Mouse (Mus musculus): ENCODE measurements at regions not wholly inside any gene's neighbourhood (a gene's known extent, or its start where the extent isn't known, plus 50 kb on each side); places are given as distances from the start of the nearest gene placed in this dataset.

- H3K4me1 ChIP-seq (ENCODE audit: control insufficient read depth, insufficient read depth, low read length) = no peaks in the 10 kb centered on the region
- no peaks in the 10 kb centered on the region for H3K27me3 ChIP-seq (ENCODE audit: control insufficient read depth, insufficient read depth, low read length)
- no peak for TF ChIP-seq CTCF (IDR thresholded peaks at IDR 0.05; ENCODE audit: borderline replicate concordance, insufficient read depth, low read depth, low read length)
- TF ChIP-seq POLR2A (IDR thresholded peaks at IDR 0.05; ENCODE audit: borderline replicate concordance, insufficient read depth, low read length) = no peak
- H3K4me3 ChIP-seq (replicated peaks; ENCODE audit: insufficient read depth, low read depth, low read length) = no peak overlapping the region
- WGBS = 63% methylated on average over 2 of the region's 2 CpGs
- H3K27ac ChIP-seq (ENCODE audit: insufficient read depth, low read length) = no peak overlapping the region
- DNase-seq = no peak
Measured at GRCm38 (mm10) chr15:62740746-62741145, 1104.2 kb downstream of the Gsdmc2 start.

DNA sequence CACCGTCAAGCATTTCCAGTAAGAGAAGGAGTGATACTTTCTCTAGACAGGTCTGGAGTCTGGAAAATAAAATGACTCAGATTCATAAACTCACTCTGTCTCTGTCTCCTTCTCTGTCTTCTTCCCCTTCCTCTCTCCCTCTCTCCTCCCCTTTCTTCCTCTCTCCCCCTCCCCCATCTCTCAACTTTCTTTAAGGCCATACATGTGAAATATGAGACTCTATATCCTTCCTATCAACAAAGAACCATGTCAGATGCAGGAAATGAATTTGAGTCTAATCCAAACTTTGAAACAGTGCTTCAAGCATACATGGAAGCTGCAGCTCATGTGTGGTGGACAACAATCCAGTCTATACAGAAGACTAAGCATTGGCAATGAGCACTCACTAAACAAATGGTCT, 1109.6 kb downstream of the Gsdmc2 start:
- DNase-seq = no peak
- Histone ChIP-seq H3K27me3 (ENCODE audit: control insufficient read depth, insufficient read depth, low read length) (no peaks in the 10 kb centered on the region), H3K4me1 (ENCODE audit: control insufficient read depth, insufficient read depth, low read length) (no peaks in the 10 kb centered on the region), H3K4me3 (replicated peaks; ENCODE audit: insufficient read depth, low read depth, low read length) (no peak overlapping the region), H3K27ac (ENCODE audit: insufficient read depth, low read length) (no peak overlapping the region)
- WGBS = 92% methylated on average over 1 of the region's 1 CpGs
- TF ChIP-seq CTCF (IDR thresholded peaks at IDR 0.05; ENCODE audit: borderline replicate concordance, insufficient read depth, low read depth, low read length) = no peak
- no peak for TF ChIP-seq POLR2A (IDR thresholded peaks at IDR 0.05; ENCODE audit: borderline replicate concordance, insufficient read depth, low read length)

DNA sequence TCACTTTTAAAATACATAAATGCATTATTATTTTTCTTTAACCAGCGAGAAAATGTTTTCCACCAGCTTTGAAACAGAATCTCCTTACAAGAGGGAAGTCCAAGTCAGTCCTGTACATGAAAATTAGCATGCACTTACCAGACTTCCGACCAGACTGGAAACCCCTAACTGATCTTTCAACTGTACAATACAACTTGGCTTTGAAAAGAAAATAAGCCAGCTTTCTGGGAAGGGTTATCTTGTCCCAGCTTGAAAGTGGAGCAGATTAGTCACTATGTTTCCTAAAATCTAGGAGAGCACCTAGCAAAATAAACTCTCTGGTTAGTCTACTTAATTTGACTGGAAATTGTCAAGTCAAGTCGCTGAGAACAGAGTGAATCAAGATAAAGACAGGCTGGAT, 1110.1 kb downstream of the Gsdmc2 start:
- no peak for TF ChIP-seq CTCF (IDR thresholded peaks at IDR 0.05; ENCODE audit: borderline replicate concordance, insufficient read depth, low read depth, low read length)
- TF ChIP-seq POLR2A (IDR thresholded peaks at IDR 0.05; ENCODE audit: borderline replicate concordance, insufficient read depth, low read length) = no peak
- no peak overlapping the region for H3K4me3 ChIP-seq (replicated peaks; ENCODE audit: insufficient read depth, low read depth, low read length)
- no peaks in the 10 kb centered on the region for H3K4me1 ChIP-seq (ENCODE audit: control insufficient read depth, insufficient read depth, low read length)
- H3K27me3 ChIP-seq (ENCODE audit: control insufficient read depth, insufficient read depth, low read length) = no peaks in the 10 kb centered on the region
- no peak for DNase-seq
- 79% methylated on average over 3 of the region's 3 CpGs for WGBS
- H3K27ac ChIP-seq (ENCODE audit: insufficient read depth, low read length) = no peak overlapping the region

GRCm38 (mm10) chr15:62730524-62730923, 1114.5 kb downstream of the Gsdmc2 start:
- DNase-seq = no peak
- TF ChIP-seq POLR2A (IDR thresholded peaks at IDR 0.05; ENCODE audit: borderline replicate concordance, insufficient read depth, low read length) = no peak
- TF ChIP-seq CTCF (IDR thresholded peaks at IDR 0.05; ENCODE audit: borderline replicate concordance, insufficient read depth, low read depth, low read length) = no peak
- no peak overlapping the region for H3K27ac ChIP-seq (ENCODE audit: insufficient read depth, low read length)
- no peak overlapping the region for H3K4me3 ChIP-seq (replicated peaks; ENCODE audit: insufficient read depth, low read depth, low read length)
- WGBS = 84% methylated on average over 3 of the region's 3 CpGs
- no peaks in the 10 kb centered on the region for H3K4me1 ChIP-seq (ENCODE audit: control insufficient read depth, insufficient read depth, low read length)
- H3K27me3 ChIP-seq (ENCODE audit: control insufficient read depth, insufficient read depth, low read length) = no peaks in the 10 kb centered on the region

GRCm38 (mm10) chr15:62714265-62714664, 1130.7 kb downstream of the Gsdmc2 start:
- no peak for DNase-seq
- WGBS = 73% methylated on average over 3 of the region's 3 CpGs
- no peak for TF ChIP-seq CTCF (IDR thresholded peaks at IDR 0.05; ENCODE audit: borderline replicate concordance, insufficient read depth, low read depth, low read length)
- TF ChIP-seq POLR2A (IDR thresholded peaks at IDR 0.05; ENCODE audit: borderline replicate concordance, insufficient read depth, low read length) = no peak

GRCm38 (mm10) chr15:62712543-62713131, 1132.3 kb downstream of the Gsdmc2 start:
- WGBS = 86% methylated on average over 9 of the region's 9 CpGs
- no peak overlapping the region for H3K27ac ChIP-seq (ENCODE audit: insufficient read depth, low read length)
- TF ChIP-seq CTCF (IDR thresholded peaks at IDR 0.05; ENCODE audit: borderline replicate concordance, insufficient read depth, low read depth, low read length) (no peak), POLR2A (IDR thresholded peaks at IDR 0.05; ENCODE audit: borderline replicate concordance, insufficient read depth, low read length) (no peak)
- no peaks in the 10 kb centered on the region for H3K4me1 ChIP-seq (ENCODE audit: control insufficient read depth, insufficient read depth, low read length)
- H3K4me3 ChIP-seq (replicated peaks; ENCODE audit: insufficient read depth, low read depth, low read length) = no peak overlapping the region
- no peaks in the 10 kb centered on the region; the same call in 1 of the 2 replicates for H3K27me3 ChIP-seq (ENCODE audit: control insufficient read depth, insufficient read depth, low read length)
- no peak for DNase-seq

More at GRCm38 (mm10) chr15:62714265-62714664, 1130.7 kb downstream of the Gsdmc2 start:
- Histone ChIP-seq H3K27me3 (ENCODE audit: control insufficient read depth, insufficient read depth, low read length) (no peaks in the 10 kb centered on the region; the same call in 1 of the 2 replicates), H3K4me3 (replicated peaks; ENCODE audit: insufficient read depth, low read depth, low read length) (no peak overlapping the region), H3K27ac (ENCODE audit: insufficient read depth, low read length) (no peak overlapping the region), H3K4me1 (ENCODE audit: control insufficient read depth, insufficient read depth, low read length) (no peaks in the 10 kb centered on the region)

- H3K4me3 ChIP-seq (replicated peaks; ENCODE audit: insufficient read depth, low read depth, low read length) = no peak overlapping the region
- TF ChIP-seq CTCF (IDR thresholded peaks at IDR 0.05; ENCODE audit: borderline replicate concordance, insufficient read depth, low read depth, low read length) (no peak), POLR2A (IDR thresholded peaks at IDR 0.05; ENCODE audit: borderline replicate concordance, insufficient read depth, low read length) (no peak)
- 93% methylated on average over 3 of the region's 3 CpGs for WGBS
- H3K4me1 ChIP-seq (ENCODE audit: control insufficient read depth, insufficient read depth, low read length) = no peaks in the 10 kb centered on the region
- no peaks in the 10 kb centered on the region; the same call in 1 of the 2 replicates for H3K27me3 ChIP-seq (ENCODE audit: control insufficient read depth, insufficient read depth, low read length)
- no peak for DNase-seq
- no peak overlapping the region for H3K27ac ChIP-seq (ENCODE audit: insufficient read depth, low read length)
Measured at GRCm38 (mm10) chr15:62712060-62712542, 1132.9 kb downstream of the Gsdmc2 start.

- TF ChIP-seq POLR2A (IDR thresholded peaks at IDR 0.05; ENCODE audit: borderline replicate concordance, insufficient read depth, low read length) (no peak), CTCF (IDR thresholded peaks at IDR 0.05; ENCODE audit: borderline replicate concordance, insufficient read depth, low read depth, low read length) (no peak)
- WGBS = 5% methylated on average over 2 of the region's 2 CpGs
- Histone ChIP-seq H3K27me3 (ENCODE audit: control insufficient read depth, insufficient read depth, low read length) (no peaks in the 10 kb centered on the region; the same call in 1 of the 2 replicates), H3K4me1 (ENCODE audit: control insufficient read depth, insufficient read depth, low read length) (no peaks in the 10 kb centered on the region), H3K4me3 (replicated peaks; ENCODE audit: insufficient read depth, low read depth, low read length) (no peak overlapping the region), H3K27ac (ENCODE audit: insufficient read depth, low read length) (no peak overlapping the region)
- peak; percentile 9 for DNase-seq
Measured at GRCm38 (mm10) chr15:62709546-62709945, 1135.4 kb downstream of the Gsdmc2 start.

Data from cerebellum, adult 2 months (tissue).